Mouse (Mus musculus): ENCODE measurements at regions not wholly inside any gene's neighbourhood (a gene's known extent, or its start where the extent isn't known, plus 50 kb on each side); places are given as distances from the start of the nearest gene placed in this dataset.
A peak's percentile ranks its signal among the peaks of the same experiment; 100 is the strongest.

GRCm38 (mm10) chr3:41230961-41231377 is 148.1 kb upstream of the Pgrmc2 start:
- Histone ChIP-seq H3K9me3 (no peaks in the 10 kb centered on the region), H3K4me1 (replicated peaks) (0 out of 2 replicates have a peak, but pooled peaks cover 5% of the 10 kb centered on the region), H3K4me3 (no peak overlapping the region), H3K9ac (no peak overlapping the region), H3K27me3 (no peaks in the 10 kb centered on the region), H3K27ac (replicated peaks) (no peak overlapping the region), H3K4me2 (no peak overlapping the region), H3K36me3 (no peaks in the 10 kb centered on the region)
- WGBS = 92% methylated on average over 3 of the region's 3 CpGs
- ATAC-seq (ENCODE audit: low FRiP score, low read depth) = no peak

GRCm38 (mm10) chr3:41229493-41229892 is 146.6 kb upstream of the Pgrmc2 start:
- Histone ChIP-seq H3K4me1 (replicated peaks) (0 out of 2 replicates have a peak, but pooled peaks cover 5% of the 10 kb centered on the region), H3K4me2 (no peak overlapping the region), H3K4me3 (no peak overlapping the region), H3K36me3 (no peaks in the 10 kb centered on the region), H3K9ac (no peak overlapping the region), H3K27me3 (no peaks in the 10 kb centered on the region), H3K27ac (replicated peaks) (no peak overlapping the region), H3K9me3 (no peaks in the 10 kb centered on the region)
- 91% methylated on average over 2 of the region's 2 CpGs for WGBS
- no peak for ATAC-seq (ENCODE audit: low FRiP score, low read depth)

GRCm38 (mm10) chr3:41228536-41228935 is 145.7 kb upstream of the Pgrmc2 start:
- Histone ChIP-seq H3K27me3 (no peaks in the 10 kb centered on the region), H3K4me2 (no peak overlapping the region), H3K4me3 (no peak overlapping the region), H3K36me3 (no peaks in the 10 kb centered on the region), H3K27ac (replicated peaks) (0 out of 2 replicates have a peak overlapping the region, but pooled peaks have one; percentile 25), H3K4me1 (replicated peaks) (0 out of 2 replicates have a peak, but pooled peaks cover 5% of the 10 kb centered on the region), H3K9ac (0 out of 2 replicates have a peak overlapping the region, but pooled peaks have one; percentile 4), H3K9me3 (no peaks in the 10 kb centered on the region)
- 30% methylated on average over 7 of the region's 7 CpGs for WGBS
- ATAC-seq (ENCODE audit: low FRiP score, low read depth) = peak; percentile 92

GRCm38 (mm10) chr3:41220746-41221145 is 137.9 kb upstream of the Pgrmc2 start:
- Histone ChIP-seq H3K36me3 (no peaks in the 10 kb centered on the region), H3K4me3 (no peak overlapping the region), H3K27me3 (no peaks in the 10 kb centered on the region), H3K9me3 (no peaks in the 10 kb centered on the region), H3K9ac (no peak overlapping the region), H3K4me1 (replicated peaks) (no peaks in the 10 kb centered on the region), H3K4me2 (no peak overlapping the region), H3K27ac (replicated peaks) (no peak overlapping the region)
- no peak for ATAC-seq (ENCODE audit: low FRiP score, low read depth)

GRCm38 (mm10) chr3:41217770-41218169 is 134.9 kb upstream of the Pgrmc2 start:
- no peaks in the 10 kb centered on the region for H3K27me3 ChIP-seq
- no peak overlapping the region for H3K27ac ChIP-seq (replicated peaks)

GRCm38 (mm10) chr3:41213533-41213932 is 130.7 kb upstream of the Pgrmc2 start:
- WGBS = 77% methylated on average over 2 of the region's 2 CpGs

More at GRCm38 (mm10) chr3:41217770-41218169, 134.9 kb upstream of the Pgrmc2 start:
- no peaks in the 10 kb centered on the region for H3K4me1 ChIP-seq (replicated peaks)
- no peak overlapping the region for H3K4me2 ChIP-seq
- no peak for ATAC-seq (ENCODE audit: low FRiP score, low read depth)
- no peak overlapping the region for H3K9ac ChIP-seq
- WGBS = 92% methylated on average over 3 of the region's 3 CpGs
- H3K4me3 ChIP-seq = no peak overlapping the region
- no peaks in the 10 kb centered on the region for H3K9me3 ChIP-seq
- no peaks in the 10 kb centered on the region for H3K36me3 ChIP-seq

GRCm38 (mm10) chr3:41210333-41210732 is 127.5 kb upstream of the Pgrmc2 start:
- H3K36me3 ChIP-seq = no peaks in the 10 kb centered on the region
- no peak overlapping the region for H3K27ac ChIP-seq (replicated peaks)
- no peak overlapping the region for H3K4me3 ChIP-seq
- H3K27me3 ChIP-seq = no peaks in the 10 kb centered on the region
- 59% methylated on average over 7 of the region's 7 CpGs for WGBS
- H3K4me2 ChIP-seq = no peak overlapping the region
- no peaks in the 10 kb centered on the region for H3K4me1 ChIP-seq (replicated peaks)
- no peak overlapping the region for H3K9ac ChIP-seq
- no peaks in the 10 kb centered on the region for H3K9me3 ChIP-seq
- ATAC-seq (ENCODE audit: low FRiP score, low read depth) = no peak

More at GRCm38 (mm10) chr3:41213533-41213932, 130.7 kb upstream of the Pgrmc2 start:
- no peaks in the 10 kb centered on the region for H3K27me3 ChIP-seq
- H3K4me1 ChIP-seq (replicated peaks) = no peaks in the 10 kb centered on the region
- no peaks in the 10 kb centered on the region for H3K9me3 ChIP-seq
- H3K27ac ChIP-seq (replicated peaks) = no peak overlapping the region
- no peak overlapping the region for H3K4me3 ChIP-seq
- H3K36me3 ChIP-seq = no peaks in the 10 kb centered on the region
- no peak for ATAC-seq (ENCODE audit: low FRiP score, low read depth)
- H3K4me2 ChIP-seq = no peak overlapping the region
- no peak overlapping the region for H3K9ac ChIP-seq

- no peak for ATAC-seq (ENCODE audit: low FRiP score, low read depth)
- Histone ChIP-seq H3K36me3 (no peaks in the 10 kb centered on the region), H3K27me3 (no peaks in the 10 kb centered on the region), H3K4me3 (no peak overlapping the region), H3K27ac (replicated peaks) (no peak overlapping the region), H3K4me2 (no peak overlapping the region), H3K4me1 (replicated peaks) (peaks cover 9% of the 10 kb centered on the region; the same call in 1 of the 2 replicates), H3K9ac (no peak overlapping the region), H3K9me3 (no peaks in the 10 kb centered on the region)
- 74% methylated on average over 13 of the region's 13 CpGs for WGBS
These were observed 120.0 kb upstream of the Pgrmc2 start for GRCm38 (mm10) chr3:41202895-41203294.

GRCm38 (mm10) chr3:41201782-41202181 is 118.9 kb upstream of the Pgrmc2 start:
- 36% methylated on average over 4 of the region's 4 CpGs for WGBS
- no peaks in the 10 kb centered on the region for H3K9me3 ChIP-seq
- no peak overlapping the region for H3K27ac ChIP-seq (replicated peaks)
- no peak overlapping the region for H3K4me3 ChIP-seq
- H3K4me2 ChIP-seq = no peak overlapping the region
- ATAC-seq (ENCODE audit: low FRiP score, low read depth) = no peak
- peaks cover 9% of the 10 kb centered on the region; the same call in 1 of the 2 replicates for H3K4me1 ChIP-seq (replicated peaks)
- no peaks in the 10 kb centered on the region for H3K27me3 ChIP-seq
- H3K36me3 ChIP-seq = no peaks in the 10 kb centered on the region
- no peak overlapping the region for H3K9ac ChIP-seq

GRCm38 (mm10) chr3:41200026-41200425 is 117.2 kb upstream of the Pgrmc2 start:
- Histone ChIP-seq H3K4me3 (no peak overlapping the region), H3K27me3 (no peaks in the 10 kb centered on the region), H3K9me3 (no peaks in the 10 kb centered on the region), H3K27ac (replicated peaks) (no peak overlapping the region), H3K9ac (no peak overlapping the region), H3K4me2 (no peak overlapping the region), H3K4me1 (replicated peaks) (peaks cover 17% of the 10 kb centered on the region), H3K36me3 (no peaks in the 10 kb centered on the region)
- WGBS = 91% methylated on average over 5 of the region's 5 CpGs
- no peak for ATAC-seq (ENCODE audit: low FRiP score, low read depth)

GRCm38 (mm10) chr3:41198216-41198976 is 115.5 kb upstream of the Pgrmc2 start:
- Histone ChIP-seq H3K4me3 (no peak overlapping the region), H3K9me3 (no peaks in the 10 kb centered on the region), H3K4me2 (no peak overlapping the region), H3K4me1 (replicated peaks) (peaks cover 24% of the 10 kb centered on the region), H3K9ac (no peak overlapping the region), H3K36me3 (no peaks in the 10 kb centered on the region), H3K27ac (replicated peaks) (no peak overlapping the region), H3K27me3 (no peaks in the 10 kb centered on the region)
- 68% methylated on average over 15 of the region's 15 CpGs for WGBS
- peak; percentile 36; the same call in 1 of the 2 replicates for ATAC-seq (ENCODE audit: low FRiP score, low read depth)

GRCm38 (mm10) chr3:41195113-41195975 is 112.5 kb upstream of the Pgrmc2 start:
- no peak overlapping the region for H3K4me2 ChIP-seq
- H3K4me3 ChIP-seq = no peak overlapping the region
- H3K9ac ChIP-seq = no peak overlapping the region
- H3K36me3 ChIP-seq = no peaks in the 10 kb centered on the region
- no peaks in the 10 kb centered on the region for H3K27me3 ChIP-seq
- H3K4me1 ChIP-seq (replicated peaks) = peaks cover 24% of the 10 kb centered on the region
- no peaks in the 10 kb centered on the region for H3K9me3 ChIP-seq
- 47% methylated on average over 7 of the region's 7 CpGs for WGBS
- H3K27ac ChIP-seq (replicated peaks) = no peak overlapping the region
- ATAC-seq (ENCODE audit: low FRiP score, low read depth) = peak; percentile 80

Data from hindbrain, embryonic 15.5 days (tissue).